Mouse (Mus musculus): ENCODE data around the gene Nol6. TPM values are rescaled to one million over a fixed set of nuclear protein-coding genes. Genes with fewer than 3 reads are reported as not detected.

Nol6 gene
- polyA plus RNA-seq, 1 experiment, result 15.9 TPM

- H3K36me3 ChIP-seq (ENCODE audit: control insufficient read depth, insufficient read depth, low read length), result no peaks in the 10 kb centered on the region
- H3K4me3 ChIP-seq (ENCODE audit: control insufficient read depth, low read depth, low read length), result no peak overlapping the region
- no peaks in the 10 kb centered on the region for H3K4me1 ChIP-seq (ENCODE audit: control insufficient read depth, insufficient read depth, low read length)
- H3K27me3 ChIP-seq (ENCODE audit: control insufficient read depth, insufficient read depth, low read length), result no peaks in the 10 kb centered on the region
- TF ChIP-seq POLR2A (IDR thresholded peaks at IDR 0.05; ENCODE audit: control insufficient read depth, low read depth, low read length), result no peak
- no peak for TF ChIP-seq CTCF (IDR thresholded peaks at IDR 0.05; ENCODE audit: control insufficient read depth, insufficient read depth, insufficient replicate concordance, low read depth, low read length)
- no peak overlapping the region for H3K27ac ChIP-seq (ENCODE audit: control insufficient read depth, insufficient read depth, low read depth, low read length)
Measured at GRCm38 (mm10) chr4:41153146-41153545, 28.9 kb upstream of the Nol6 start.

GRCm38 (mm10) chr4:41151186-41151585 is 26.9 kb upstream of the Nol6 start:
- Histone ChIP-seq H3K36me3 (ENCODE audit: control insufficient read depth, insufficient read depth, low read length) (no peaks in the 10 kb centered on the region), H3K4me3 (ENCODE audit: control insufficient read depth, low read depth, low read length) (no peak overlapping the region), H3K27ac (ENCODE audit: control insufficient read depth, insufficient read depth, low read depth, low read length) (no peak overlapping the region)

GRCm38 (mm10) chr4:41149891-41150290 is 25.6 kb upstream of the Nol6 start:
- TF ChIP-seq POLR2A (IDR thresholded peaks at IDR 0.05; ENCODE audit: control insufficient read depth, low read depth, low read length) (no peak), CTCF (IDR thresholded peaks at IDR 0.05; ENCODE audit: control insufficient read depth, insufficient read depth, insufficient replicate concordance, low read depth, low read length) (no peak)
- Histone ChIP-seq H3K27ac (ENCODE audit: control insufficient read depth, insufficient read depth, low read depth, low read length) (no peak overlapping the region), H3K4me1 (ENCODE audit: control insufficient read depth, insufficient read depth, low read length) (no peaks in the 10 kb centered on the region), H3K27me3 (ENCODE audit: control insufficient read depth, insufficient read depth, low read length) (no peaks in the 10 kb centered on the region), H3K4me3 (ENCODE audit: control insufficient read depth, low read depth, low read length) (no peak overlapping the region), H3K36me3 (ENCODE audit: control insufficient read depth, insufficient read depth, low read length) (no peaks in the 10 kb centered on the region)

More at GRCm38 (mm10) chr4:41151186-41151585, 26.9 kb upstream of the Nol6 start:
- no peaks in the 10 kb centered on the region for H3K27me3 ChIP-seq (ENCODE audit: control insufficient read depth, insufficient read depth, low read length)
- H3K4me1 ChIP-seq (ENCODE audit: control insufficient read depth, insufficient read depth, low read length), result no peaks in the 10 kb centered on the region
- TF ChIP-seq CTCF (IDR thresholded peaks at IDR 0.05; ENCODE audit: control insufficient read depth, insufficient read depth, insufficient replicate concordance, low read depth, low read length) (no peak), POLR2A (IDR thresholded peaks at IDR 0.05; ENCODE audit: control insufficient read depth, low read depth, low read length) (no peak)

DNA sequence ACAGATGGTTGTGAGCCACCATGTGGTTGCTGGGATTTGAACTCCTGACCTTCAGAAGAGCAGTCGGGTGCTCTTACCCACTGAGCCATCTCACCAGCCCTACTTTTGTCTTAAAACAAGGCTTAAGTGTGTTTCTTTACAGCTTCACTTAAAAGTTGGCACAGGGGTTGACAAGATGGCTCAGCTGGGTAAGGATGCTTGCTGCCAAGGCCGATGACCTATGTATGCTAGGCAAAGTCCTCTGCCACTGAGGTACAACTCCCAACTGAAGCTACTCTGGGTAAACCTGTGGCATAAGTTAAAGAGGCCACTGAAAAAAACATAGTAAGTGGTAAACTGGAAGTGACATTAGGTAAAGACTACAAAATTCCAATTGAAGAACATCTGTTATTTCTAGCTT is 18.3 kb upstream of the Nol6 start:
- Histone ChIP-seq H3K27ac (ENCODE audit: control insufficient read depth, insufficient read depth, low read depth, low read length) (no peak overlapping the region), H3K36me3 (ENCODE audit: control insufficient read depth, insufficient read depth, low read length) (no peaks in the 10 kb centered on the region)

GRCm38 (mm10) chr4:41140174-41140875 is 16.1 kb upstream of the Nol6 start:
- TF ChIP-seq POLR2A (IDR thresholded peaks at IDR 0.05; ENCODE audit: control insufficient read depth, low read depth, low read length) (no peak), CTCF (IDR thresholded peaks at IDR 0.05; ENCODE audit: control insufficient read depth, insufficient read depth, insufficient replicate concordance, low read depth, low read length) (no peak)
- no peak overlapping the region for H3K27ac ChIP-seq (ENCODE audit: control insufficient read depth, insufficient read depth, low read depth, low read length)
- no peaks in the 10 kb centered on the region for H3K36me3 ChIP-seq (ENCODE audit: control insufficient read depth, insufficient read depth, low read length)

More for the DNA sequence above, 18.3 kb upstream of the Nol6 start:
- no peaks in the 10 kb centered on the region for H3K27me3 ChIP-seq (ENCODE audit: control insufficient read depth, insufficient read depth, low read length)
- H3K4me1 ChIP-seq (ENCODE audit: control insufficient read depth, insufficient read depth, low read length), result no peaks in the 10 kb centered on the region
- TF ChIP-seq CTCF (IDR thresholded peaks at IDR 0.05; ENCODE audit: control insufficient read depth, insufficient read depth, insufficient replicate concordance, low read depth, low read length) (no peak), POLR2A (IDR thresholded peaks at IDR 0.05; ENCODE audit: control insufficient read depth, low read depth, low read length) (no peak)
- no peak overlapping the region for H3K4me3 ChIP-seq (ENCODE audit: control insufficient read depth, low read depth, low read length)

GRCm38 (mm10) chr4:41136811-41137210 is 12.6 kb upstream of the Nol6 start:
- Histone ChIP-seq H3K4me1 (ENCODE audit: control insufficient read depth, insufficient read depth, low read length) (peaks cover 8% of the 10 kb centered on the region), H3K4me3 (ENCODE audit: control insufficient read depth, low read depth, low read length) (peak overlapping the region; percentile 100), H3K27ac (ENCODE audit: control insufficient read depth, insufficient read depth, low read depth, low read length) (peak overlapping the region; percentile 85), H3K27me3 (ENCODE audit: control insufficient read depth, insufficient read depth, low read length) (no peaks in the 10 kb centered on the region), H3K36me3 (ENCODE audit: control insufficient read depth, insufficient read depth, low read length) (no peaks in the 10 kb centered on the region)
- TF ChIP-seq CTCF (IDR thresholded peaks at IDR 0.05; ENCODE audit: control insufficient read depth, insufficient read depth, insufficient replicate concordance, low read depth, low read length) (no peak), POLR2A (IDR thresholded peaks at IDR 0.05; ENCODE audit: control insufficient read depth, low read depth, low read length) (no peak)

More at GRCm38 (mm10) chr4:41140174-41140875, 16.1 kb upstream of the Nol6 start:
- H3K4me1 ChIP-seq (ENCODE audit: control insufficient read depth, insufficient read depth, low read length), result peaks cover 5% of the 10 kb centered on the region
- H3K4me3 ChIP-seq (ENCODE audit: control insufficient read depth, low read depth, low read length), result no peak overlapping the region
- no peaks in the 10 kb centered on the region for H3K27me3 ChIP-seq (ENCODE audit: control insufficient read depth, insufficient read depth, low read length)

GRCm38 (mm10) chr4:41136454-41136805 is 12.2 kb upstream of the Nol6 start:
- H3K4me3 ChIP-seq (ENCODE audit: control insufficient read depth, low read depth, low read length), result peak overlapping the region; percentile 100
- TF ChIP-seq POLR2A (IDR thresholded peaks at IDR 0.05; ENCODE audit: control insufficient read depth, low read depth, low read length) (0 out of 2 replicates have a peak, but pooled peaks have one; percentile 27), CTCF (IDR thresholded peaks at IDR 0.05; ENCODE audit: control insufficient read depth, insufficient read depth, insufficient replicate concordance, low read depth, low read length) (no peak)
- peak overlapping the region; percentile 85 for H3K27ac ChIP-seq (ENCODE audit: control insufficient read depth, insufficient read depth, low read depth, low read length)
- no peaks in the 10 kb centered on the region for H3K27me3 ChIP-seq (ENCODE audit: control insufficient read depth, insufficient read depth, low read length)
- no peaks in the 10 kb centered on the region for H3K36me3 ChIP-seq (ENCODE audit: control insufficient read depth, insufficient read depth, low read length)
- H3K4me1 ChIP-seq (ENCODE audit: control insufficient read depth, insufficient read depth, low read length), result peaks cover 8% of the 10 kb centered on the region

Data from testis, adult 2 months (tissue).